Mouse (Mus musculus): ENCODE data around the gene Gpr19. TPM values are rescaled to one million over a fixed set of nuclear protein-coding genes. Genes with fewer than 3 reads are reported as not detected.

Gene Gpr19
- polyA plus RNA-seq (2016; fragmentation: Nextera tagmentation; extraction: Ambion mirVana) = 31.3 and 31.8 TPM in 2 replicates

GRCm38 (mm10) chr6:134898095-134898965, at the start of gene Gpr19:
TSS of gene Gpr19 (minus strand) at chr6:134898578.
- Histone ChIP-seq H3K27ac (peak within 1 kb of the TSS; percentile 100), H3K9ac (peak within 1 kb of the TSS; percentile 85), H3K9me3 (replicated peaks) (no peaks in the 10 kb centered on the region), H3K4me1 (peaks cover 8% of the 10 kb centered on the region; the same call in 1 of the 2 replicates), H3K27me3 (no peaks in the 10 kb centered on the region), H3K36me3 (no peaks in the 10 kb centered on the region), H3K4me2 (replicated peaks) (peak within 1 kb of the TSS; percentile 75), H3K4me3 (peak within 1 kb of the TSS; percentile 57)
- 1% methylated on average over 51 of the region's 51 CpGs for WGBS
- ATAC-seq (ENCODE audit: low FRiP score) = peak; percentile 96

GRCm38 (mm10) chr6:134947311-134948087, 49.1 kb upstream of the Gpr19 start:
- H3K27ac ChIP-seq = no peak overlapping the region
- no peaks in the 10 kb centered on the region for H3K9me3 ChIP-seq (replicated peaks)
- H3K36me3 ChIP-seq = peaks cover 8% of the 10 kb centered on the region; the same call in 1 of the 2 replicates
- H3K4me1 ChIP-seq = no peaks in the 10 kb centered on the region
- no peak overlapping the region for H3K9ac ChIP-seq
- no peaks in the 10 kb centered on the region for H3K27me3 ChIP-seq
- 42% methylated on average over 13 of the region's 13 CpGs for WGBS
- H3K4me2 ChIP-seq (replicated peaks) = no peak overlapping the region
- H3K4me3 ChIP-seq = no peak overlapping the region
- ATAC-seq (ENCODE audit: low FRiP score) = no peak

GRCm38 (mm10) chr6:134946858-134947257, 48.5 kb upstream of the Gpr19 start:
- H3K9ac ChIP-seq = no peak overlapping the region
- no peaks in the 10 kb centered on the region for H3K4me1 ChIP-seq
- WGBS = 90% methylated on average over 9 of the region's 9 CpGs
- H3K27me3 ChIP-seq = no peaks in the 10 kb centered on the region
- no peak overlapping the region for H3K27ac ChIP-seq
- H3K9me3 ChIP-seq (replicated peaks) = no peaks in the 10 kb centered on the region
- no peak overlapping the region for H3K4me2 ChIP-seq (replicated peaks)
- H3K36me3 ChIP-seq = peaks cover 8% of the 10 kb centered on the region; the same call in 1 of the 2 replicates
- no peak for ATAC-seq (ENCODE audit: low FRiP score)
- H3K4me3 ChIP-seq = no peak overlapping the region

- no peaks in the 10 kb centered on the region for H3K27me3 ChIP-seq
- H3K4me3 ChIP-seq = no peak overlapping the region
- H3K9me3 ChIP-seq (replicated peaks) = no peaks in the 10 kb centered on the region
- H3K27ac ChIP-seq = no peak overlapping the region; the same call in 1 of the 2 replicates
- ATAC-seq (ENCODE audit: low FRiP score) = no peak
- no peaks in the 10 kb centered on the region for H3K4me1 ChIP-seq
- 83% methylated on average over 6 of the region's 6 CpGs for WGBS
- no peak overlapping the region for H3K4me2 ChIP-seq (replicated peaks)
- peaks cover 12% of the 10 kb centered on the region; the same call in 1 of the 2 replicates for H3K36me3 ChIP-seq
- no peak overlapping the region for H3K9ac ChIP-seq
Measured at GRCm38 (mm10) chr6:134946054-134946453, 47.7 kb upstream of the Gpr19 start.

- WGBS = 84% methylated on average over 13 of the region's 13 CpGs
- Histone ChIP-seq H3K27me3 (no peaks in the 10 kb centered on the region), H3K4me2 (replicated peaks) (no peak overlapping the region), H3K27ac (no peak overlapping the region), H3K4me3 (no peak overlapping the region), H3K4me1 (no peaks in the 10 kb centered on the region), H3K9ac (no peak overlapping the region), H3K9me3 (replicated peaks) (no peaks in the 10 kb centered on the region), H3K36me3 (peaks cover 11% of the 10 kb centered on the region; the same call in 1 of the 2 replicates)
- no peak for ATAC-seq (ENCODE audit: low FRiP score)
Measured at GRCm38 (mm10) chr6:134943759-134944407, 45.5 kb upstream of the Gpr19 start.

GRCm38 (mm10) chr6:134939781-134940180, 41.4 kb upstream of the Gpr19 start:
- H3K4me1 ChIP-seq = no peaks in the 10 kb centered on the region
- no peak overlapping the region for H3K27ac ChIP-seq
- no peak overlapping the region for H3K4me3 ChIP-seq
- H3K9ac ChIP-seq = no peak overlapping the region
- no peak for ATAC-seq (ENCODE audit: low FRiP score)
- no peaks in the 10 kb centered on the region for H3K27me3 ChIP-seq
- 93% methylated on average over 4 of the region's 4 CpGs for WGBS
- no peak overlapping the region for H3K4me2 ChIP-seq (replicated peaks)
- peaks cover 11% of the 10 kb centered on the region; the same call in 1 of the 2 replicates for H3K36me3 ChIP-seq
- no peaks in the 10 kb centered on the region for H3K9me3 ChIP-seq (replicated peaks)

GRCm38 (mm10) chr6:134934305-134934704, 35.9 kb upstream of the Gpr19 start:
- no peak for ATAC-seq (ENCODE audit: low FRiP score)
- WGBS = 94% methylated on average over 5 of the region's 5 CpGs
- Histone ChIP-seq H3K27me3 (no peaks in the 10 kb centered on the region), H3K36me3 (no peaks in the 10 kb centered on the region), H3K9ac (no peak overlapping the region), H3K9me3 (replicated peaks) (no peaks in the 10 kb centered on the region), H3K4me2 (replicated peaks) (no peak overlapping the region), H3K4me3 (no peak overlapping the region), H3K27ac (no peak overlapping the region), H3K4me1 (peaks cover 5% of the 10 kb centered on the region; the same call in 1 of the 2 replicates)

- H3K4me1 ChIP-seq = peaks cover 5% of the 10 kb centered on the region; the same call in 1 of the 2 replicates
- no peak overlapping the region for H3K4me2 ChIP-seq (replicated peaks)
- H3K27me3 ChIP-seq = no peaks in the 10 kb centered on the region
- 77% methylated on average over 2 of the region's 2 CpGs for WGBS
- H3K4me3 ChIP-seq = no peak overlapping the region
- H3K9me3 ChIP-seq (replicated peaks) = no peaks in the 10 kb centered on the region
- ATAC-seq (ENCODE audit: low FRiP score) = no peak
- H3K9ac ChIP-seq = no peak overlapping the region
- no peak overlapping the region for H3K27ac ChIP-seq
- no peaks in the 10 kb centered on the region for H3K36me3 ChIP-seq
Measured at GRCm38 (mm10) chr6:134933207-134933558, 34.8 kb upstream of the Gpr19 start.

- H3K4me3 ChIP-seq = no peak overlapping the region
- H3K36me3 ChIP-seq = no peaks in the 10 kb centered on the region
- no peak overlapping the region for H3K4me2 ChIP-seq (replicated peaks)
- no peaks in the 10 kb centered on the region for H3K9me3 ChIP-seq (replicated peaks)
- WGBS = 73% methylated on average over 12 of the region's 12 CpGs
- no peak for ATAC-seq (ENCODE audit: low FRiP score)
- H3K27ac ChIP-seq = no peak overlapping the region
- no peak overlapping the region for H3K9ac ChIP-seq
- H3K4me1 ChIP-seq = peaks cover 8% of the 10 kb centered on the region
- no peaks in the 10 kb centered on the region for H3K27me3 ChIP-seq
Measured at GRCm38 (mm10) chr6:134932486-134933206, 34.3 kb upstream of the Gpr19 start.

- no peaks in the 10 kb centered on the region for H3K36me3 ChIP-seq
- ATAC-seq (ENCODE audit: low FRiP score) = no peak
- H3K9me3 ChIP-seq (replicated peaks) = no peaks in the 10 kb centered on the region
- 91% methylated on average over 3 of the region's 3 CpGs for WGBS
- H3K27me3 ChIP-seq = no peaks in the 10 kb centered on the region
- peak overlapping the region; percentile 94; the same call in 1 of the 2 replicates for H3K4me2 ChIP-seq (replicated peaks)
- H3K9ac ChIP-seq = no peak overlapping the region
- no peak overlapping the region for H3K27ac ChIP-seq
- H3K4me1 ChIP-seq = peaks cover 21% of the 10 kb centered on the region
- no peak overlapping the region for H3K4me3 ChIP-seq
Measured at GRCm38 (mm10) chr6:134931146-134931545, 32.8 kb upstream of the Gpr19 start.

GRCm38 (mm10) chr6:134930383-134930782, 32.0 kb upstream of the Gpr19 start:
- H3K4me1 ChIP-seq = peaks cover 26% of the 10 kb centered on the region
- 85% methylated on average over 7 of the region's 7 CpGs for WGBS
- H3K4me2 ChIP-seq (replicated peaks) = peak overlapping the region; percentile 94
- no peaks in the 10 kb centered on the region for H3K36me3 ChIP-seq
- ATAC-seq (ENCODE audit: low FRiP score) = no peak
- H3K27me3 ChIP-seq = no peaks in the 10 kb centered on the region
- H3K4me3 ChIP-seq = peak overlapping the region; percentile 59
- H3K27ac ChIP-seq = no peak overlapping the region
- H3K9me3 ChIP-seq (replicated peaks) = no peaks in the 10 kb centered on the region
- H3K9ac ChIP-seq = no peak overlapping the region
